Comparison of ENCODE assay signal across 8 mouse cellular contexts in the genomic region with DNA sequence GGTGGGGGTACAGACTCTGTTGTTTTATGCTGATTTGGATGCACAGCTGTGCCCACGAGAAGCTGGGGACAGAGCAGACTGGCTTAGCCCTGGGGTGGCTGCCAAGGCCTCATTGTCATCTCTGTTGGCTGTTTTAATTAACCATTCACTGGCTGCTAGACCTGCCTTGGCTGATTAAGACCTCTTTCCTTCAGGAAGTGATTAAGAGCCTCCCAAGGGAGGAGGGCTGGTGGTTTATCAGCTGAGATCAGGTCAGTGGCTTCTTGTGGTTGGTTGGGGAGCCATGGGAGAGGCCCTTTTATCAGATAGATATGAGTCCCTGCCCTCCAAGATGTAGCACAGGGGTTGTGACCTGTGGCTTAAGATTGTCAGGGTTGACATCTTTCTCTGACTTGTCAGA. TPM values are rescaled to one million over a fixed set of nuclear protein-coding genes. Genes with fewer than 3 reads are reported as not detected.
DNase-seq lines count a peak whose midpoint lies in the region; ATAC-seq lines count a peak whose summit lies in the region.
"Had no signal": no experiment of that assay in that cellular context is flagged by ENCODE, and none has a peak within 500 bp of the region (broad histone marks: within the 10 kb centered on the region; RNA-seq: fewer than 3 reads in every experiment).

No protein-coding gene starts in this region.

- H3K36me3 ChIP-seq in hindbrain, embryonic 12.5 days, result no peaks in the 10 kb centered on the region
- H3K36me3 ChIP-seq in liver, embryonic 15.5 days (replicated peaks), result no peaks in the 10 kb centered on the region

- H3K27ac ChIP-seq in hindbrain, embryonic 12.5 days, result peak overlapping the region; percentile 44
- H3K27ac ChIP-seq in liver, embryonic 15.5 days (replicated peaks), result no peak overlapping the region

- peaks cover 27% of the 10 kb centered on the region for H3K4me1 ChIP-seq in hindbrain, embryonic 12.5 days
- H3K4me1 ChIP-seq in liver, embryonic 15.5 days (replicated peaks), result peaks cover 18% of the 10 kb centered on the region

- peak; percentile 83 for ATAC-seq in hindbrain, embryonic 12.5 days (ENCODE audit: low FRiP score)
- peak; percentile 70 for ATAC-seq in liver, embryonic 15.5 days (ENCODE audit: insufficient read depth)

- no peak overlapping the region for H3K9ac ChIP-seq in hindbrain, embryonic 12.5 days
- no peak overlapping the region for H3K9ac ChIP-seq in liver, embryonic 15.5 days

- H3K4me3 ChIP-seq in hindbrain, embryonic 12.5 days, result no peak overlapping the region
- H3K4me3 ChIP-seq in liver, embryonic 15.5 days (replicated peaks), result no peak overlapping the region

- no peaks in the 10 kb centered on the region; the same call in 1 of the 2 replicates for H3K27me3 ChIP-seq in hindbrain, embryonic 12.5 days
- no peaks in the 10 kb centered on the region for H3K27me3 ChIP-seq in liver, embryonic 15.5 days

- DNase-seq in 3T3-L1 (ENCODE audit: low read depth, low spot score), result peak; percentile 25
- peak; percentile 4 for DNase-seq in CD4-positive helper T cell, adult 2 months (ENCODE audit: low read depth, low spot score)
- DNase-seq in thymus, adult 18-20 months, result no peak
- no peak for DNase-seq in ovary, adult 18-20 months (ENCODE audit: low spot score)
- DNase-seq in testis, postnatal 14 days (ENCODE audit: low spot score), result no peak

- WGBS in hindbrain, embryonic 12.5 days, result 12% methylated on average over 1 of the region's 1 CpGs
- 0% methylated on average over 1 of the region's 1 CpGs for WGBS in liver, embryonic 15.5 days (ENCODE audit: insufficient replicate concordance)

- H3K9me3 ChIP-seq in hindbrain, embryonic 12.5 days (replicated peaks), result no peaks in the 10 kb centered on the region
- no peaks in the 10 kb centered on the region for H3K9me3 ChIP-seq in liver, embryonic 15.5 days (replicated peaks)

- H3K4me2 ChIP-seq in hindbrain, embryonic 12.5 days (replicated peaks), result no peak overlapping the region
- H3K4me2 ChIP-seq in liver, embryonic 15.5 days, result peak overlapping the region; percentile 3; the same call in 1 of the 2 replicates

RNA-seq across cellular contexts. Expression of a gene that starts 46.9 kb away (rescaled TPM):
- polyA plus RNA-seq in hindbrain, embryonic 12.5 days (2016; fragmentation: Nextera tagmentation; extraction: Ambion mirVana), result 19.0 and 19.2 TPM in 2 replicates
- polyA plus RNA-seq in liver, embryonic 15.5 days (2015; fragmentation: Nextera tagmentation; extraction: Ambion mirVana), result 4.0 and 4.1 TPM in 2 replicates

RNA-seq across cellular contexts. Expression of a gene that starts 56.0 kb away (rescaled TPM):
- not detected in 2 replicates for polyA plus RNA-seq in hindbrain, embryonic 12.5 days (2016; fragmentation: Nextera tagmentation; extraction: Ambion mirVana)
- polyA plus RNA-seq in liver, embryonic 15.5 days (2015; fragmentation: Nextera tagmentation; extraction: Ambion mirVana), result not detected in 2 replicates
- polyA plus RNA-seq: heart, embryonic 16.5 days had no signal

Comparison
In these comparisons a context has a peak if more than half of its experiments do, and no peak if none do; other contexts are left out.
1. DNase-seq: peak in 3T3-L1 (single experiment) and CD4-positive helper T cell, adult 2 months (single experiment); none in thymus, adult 18-20 months (0 of 2), ovary, adult 18-20 months (single experiment) and testis, postnatal 14 days (single experiment).